ENCODE assay signal across 22 mouse cellular contexts in genomic region chr9:23341246-23341645, GRCm38 (mm10).
"Had no signal": no experiment of that assay in that cellular context is flagged by ENCODE, and none has a peak within 500 bp of the region (broad histone marks: within the 10 kb centered on the region; RNA-seq: fewer than 3 reads in every experiment).

No protein-coding gene starts in this region.

- H3K27ac ChIP-seq: layer of hippocampus, adult 2 months; limb, embryonic 10.5 days; limb, embryonic 13.5 days; liver, embryonic 12.5 days; liver, embryonic 15.5 days; lung, embryonic 15.5 days; midbrain, embryonic 10.5 days; midbrain, embryonic 13.5 days; stomach, embryonic 15.5 days had no signal

- ATAC-seq: liver, embryonic 12.5 days; midbrain, embryonic 13.5 days; midbrain, embryonic 16.5 days had no signal

- DNase-seq: kidney, adult 9 months; kidney, postnatal 14 days; kidney, postnatal 4 days; layer of hippocampus, adult 9-11 months; liver; lung, adult 18-20 months; lung, postnatal 10 days; lung, postnatal 36 days; right cerebral cortex, postnatal 25 days; spleen, adult 18-20 months; thymus, postnatal 36 days had no signal

- H3K27me3 ChIP-seq: liver, embryonic 12.5 days; liver, embryonic 15.5 days; lung, embryonic 15.5 days; megakaryocyte, embryonic 14.5 days; midbrain, embryonic 13.5 days; stomach, embryonic 15.5 days had no signal

- H3K4me1 ChIP-seq: limb, embryonic 10.5 days; liver, embryonic 12.5 days; liver, embryonic 15.5 days; megakaryocyte, embryonic 14.5 days; midbrain, embryonic 10.5 days; midbrain, embryonic 13.5 days; stomach, embryonic 15.5 days had no signal

- H3K9me3 ChIP-seq: limb, embryonic 10.5 days; limb, embryonic 13.5 days; liver, embryonic 12.5 days; liver, embryonic 15.5 days; lung, embryonic 15.5 days; megakaryocyte, embryonic 14.5 days; midbrain, embryonic 10.5 days; midbrain, embryonic 13.5 days; stomach, embryonic 15.5 days had no signal

- H3K4me2 ChIP-seq: limb, embryonic 13.5 days; liver, embryonic 12.5 days; liver, embryonic 15.5 days; lung, embryonic 15.5 days; midbrain, embryonic 13.5 days; stomach, embryonic 15.5 days had no signal

- H3K36me3 ChIP-seq: limb, embryonic 10.5 days; limb, embryonic 13.5 days; liver, embryonic 12.5 days; liver, embryonic 15.5 days; lung, embryonic 15.5 days; midbrain, embryonic 10.5 days; midbrain, embryonic 13.5 days; stomach, embryonic 15.5 days had no signal

- H3K4me3 ChIP-seq: layer of hippocampus, adult 2 months; limb, embryonic 10.5 days; limb, embryonic 13.5 days; liver, embryonic 12.5 days; liver, embryonic 15.5 days; lung, embryonic 15.5 days; megakaryocyte, embryonic 14.5 days; midbrain, embryonic 10.5 days; midbrain, embryonic 13.5 days; stomach, embryonic 15.5 days had no signal

- H3K9ac ChIP-seq: limb, embryonic 13.5 days; liver, embryonic 12.5 days; liver, embryonic 15.5 days; lung, embryonic 15.5 days; midbrain, embryonic 13.5 days; stomach, embryonic 15.5 days had no signal
